Mouse (Mus musculus) gastrocnemius, adult 2 months (tissue): ENCODE measurements around the gene Pxn. TPM values are rescaled to one million over a fixed set of nuclear protein-coding genes. Genes with fewer than 3 reads are reported as not detected.
"Not testable (repeated sequence)": the region's sequence is repeated elsewhere in the genome, so short reads cannot be mapped to it uniquely, and the experiment has no call there.

Experiments used
- DNase-seq: peaks from one replicate; pipeline ENCODE4 v3.0.0; 2022
- H3K27ac ChIP-seq: fragments of 200-600 bp; 2 replicates; pipeline ENCODE4 v1.8.1; 2022; ENCODE audit warnings: mild to moderate bottlenecking
- H3K4me3 ChIP-seq: fragments of 200-600 bp; 2 replicates; pipeline ENCODE4 v1.8.1; 2022; ENCODE audit warnings: mild to moderate bottlenecking, moderate library complexity
- CTCF ChIP-seq: fragments of 200-600 bp; IDR thresholded peaks from 2 replicates; pipeline ENCODE4 v1.8.1; 2022; ENCODE audit warnings: antibody characterized with exemption, mild to moderate bottlenecking, moderate library complexity
- intact Hi-C: fragments of 180-260 bp; cut with DNase I; formaldehyde crosslinking; loops from one replicate; pipeline ENCODE4 v1.15.1; 2025
- microRNA-seq: library from miRNA; unstranded; fragments of <30 nt; microRNA quantifications from one replicate; pipeline ENCODE4 v1.2.0, GENCODE M21; 2021
- total RNA-seq, 2 experiments: library from RNA; stranded (reverse); gene quantifications; 2 replicates each; pipeline ENCODE4 v1.2.3; 2021

The Pxn gene
- total RNA-seq, 2 experiments from 2014 or later = 79.2 to 95.2 TPM

DNA sequence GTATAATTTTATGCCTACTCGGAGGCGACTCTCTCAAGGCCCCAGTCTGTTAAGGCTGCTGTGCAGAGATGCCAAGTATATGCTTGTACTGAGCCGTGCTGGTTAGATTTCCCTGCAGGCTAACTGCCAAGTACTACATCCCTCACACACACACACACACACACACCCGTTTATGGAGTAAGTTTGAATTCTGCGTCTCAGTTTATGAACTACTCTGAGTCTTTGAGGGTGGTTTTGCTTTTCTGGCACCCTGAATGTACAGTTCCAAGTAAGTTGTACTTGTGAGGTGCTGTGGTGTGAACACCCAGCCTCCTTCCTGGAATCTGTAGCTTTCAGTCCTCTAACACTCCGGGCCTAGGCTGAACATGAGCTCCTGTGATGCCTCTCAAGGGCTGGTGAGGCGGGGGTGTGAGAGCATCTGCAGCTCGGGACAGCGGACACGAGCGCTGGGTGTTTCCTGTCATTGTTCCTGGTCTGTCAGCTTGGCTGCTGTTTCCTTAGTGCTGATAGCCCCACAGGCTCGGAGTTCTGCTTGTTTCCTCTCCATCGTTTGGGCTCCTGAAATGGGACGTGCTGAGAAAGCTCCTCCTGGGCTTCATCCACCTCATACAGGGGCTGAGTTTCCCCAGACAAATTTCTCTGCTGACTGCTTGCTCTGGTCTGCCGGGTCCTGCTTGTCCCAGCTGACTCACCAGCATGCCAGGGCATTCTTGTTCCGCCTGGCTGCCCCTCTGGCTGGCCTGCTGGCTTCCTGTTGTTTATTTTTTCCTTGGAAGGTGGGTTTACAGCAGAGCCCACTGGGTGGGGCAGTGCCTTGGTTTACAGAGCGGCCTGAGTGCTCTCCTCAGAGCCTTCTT lies 66.4 kb downstream of the Pxn start:
- Histone ChIP-seq H3K27ac (peak overlapping the region; percentile 82), H3K4me3 (peak overlapping the region; percentile 48)
- DNase-seq = no peak
- TF ChIP-seq CTCF = no peak
- intact Hi-C loops = loop anchor here (5.0 kb wide), 1 partner anchor 39 kb away; no protein-coding TSS in a partner anchor

DNA sequence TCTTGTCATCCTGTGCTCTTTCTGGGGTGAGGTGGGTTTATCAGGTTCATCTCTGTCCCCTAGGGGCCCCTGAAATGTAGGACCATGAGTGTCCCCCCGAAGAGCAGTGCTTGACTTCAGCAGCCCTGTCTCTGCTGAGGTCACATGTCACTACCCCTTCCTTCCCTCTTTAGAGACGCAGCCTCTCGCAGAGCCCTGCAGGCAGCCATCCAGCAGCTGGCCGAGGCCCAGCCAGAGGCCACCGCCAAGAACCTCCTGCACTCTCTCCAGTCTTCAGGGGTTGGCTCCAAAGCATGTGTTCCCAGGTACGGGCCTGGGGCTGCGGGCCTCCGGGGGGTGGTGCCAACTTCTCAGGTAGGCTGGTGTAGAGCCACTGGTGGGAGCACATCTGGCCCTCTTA lies 68.5 kb downstream of the Pxn start:
- H3K27ac ChIP-seq = no peak overlapping the region; the same call in 1 of the 2 replicates
- H3K4me3 ChIP-seq = no peak overlapping the region
- intact Hi-C loops = loop anchor here (5.0 kb wide), 1 partner anchor 37 kb away; no protein-coding TSS in a partner anchor
- no peak for TF ChIP-seq CTCF
- peak; percentile 80 for DNase-seq

DNA sequence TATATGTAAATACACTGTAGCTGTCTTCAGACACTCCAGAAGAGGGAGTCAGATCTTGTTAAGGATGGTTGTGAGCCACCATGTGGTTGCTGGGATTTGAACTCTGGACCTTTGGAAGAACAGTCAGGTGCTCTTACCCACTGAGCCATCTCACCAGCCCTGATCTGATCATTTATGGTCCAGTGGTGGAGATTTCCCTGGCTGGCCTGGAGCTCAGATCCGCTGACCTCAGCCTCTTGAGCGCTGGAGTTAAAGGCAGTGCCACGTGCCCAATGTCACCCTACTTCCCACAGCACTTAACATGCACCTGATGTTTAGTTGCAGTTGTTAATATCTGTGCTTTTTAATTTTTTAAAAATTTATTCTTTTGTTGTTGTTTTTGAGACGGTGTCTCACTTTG lies 71.2 kb downstream of the Pxn start:
- intact Hi-C loops, H3K27ac ChIP-seq, DNase-seq, H3K4me3 ChIP-seq: not testable (repeated sequence)

DNA sequence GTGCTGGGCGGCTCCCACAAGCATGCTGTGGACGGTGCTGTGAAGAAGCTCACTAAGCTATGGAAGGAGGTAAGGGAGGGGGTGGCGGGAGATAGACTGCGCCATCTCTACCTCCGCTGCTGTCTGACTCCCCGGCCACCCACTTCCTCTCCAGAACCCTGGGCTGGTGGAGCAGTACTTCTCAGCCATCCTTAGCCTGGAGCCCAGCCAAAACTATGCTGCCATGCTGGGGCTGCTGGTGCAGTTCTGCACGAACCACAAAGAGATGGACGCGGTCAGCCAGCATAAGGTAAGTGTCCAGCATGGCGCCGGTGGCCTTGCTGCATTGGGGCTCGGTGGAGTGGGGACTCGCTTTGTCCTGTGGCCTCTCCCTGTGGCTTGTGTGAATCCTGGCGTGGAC lies 72.4 kb downstream of the Pxn start:
- intact Hi-C loops = no loop called here
- DNase-seq = no peak
- TF ChIP-seq CTCF = no peak
- Histone ChIP-seq H3K27ac (no peak overlapping the region), H3K4me3 (no peak overlapping the region)

DNA sequence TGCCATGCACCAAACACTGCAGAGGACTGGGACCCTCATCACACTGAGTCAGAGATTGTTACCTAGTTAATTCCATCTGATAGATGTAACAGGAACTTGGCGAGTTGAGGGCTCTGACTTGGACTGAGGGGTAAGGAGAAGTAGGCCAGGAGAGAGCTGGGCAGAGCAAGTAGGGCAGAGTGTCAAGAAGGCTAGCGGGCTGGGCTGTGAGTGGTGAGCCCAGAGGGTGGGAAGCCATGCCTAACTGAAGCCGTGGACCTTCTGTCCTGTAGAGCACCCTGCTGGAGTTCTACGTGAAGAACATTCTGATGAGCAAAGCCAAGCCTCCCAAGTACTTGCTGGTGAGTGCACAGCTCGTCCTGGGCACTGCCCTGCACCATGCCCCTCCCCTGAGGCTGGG lies 72.9 kb downstream of the Pxn start:
- TF ChIP-seq CTCF = no peak
- no peak overlapping the region for H3K27ac ChIP-seq
- no peak for DNase-seq
- intact Hi-C loops = no loop called here
- H3K4me3 ChIP-seq = no peak overlapping the region

DNA sequence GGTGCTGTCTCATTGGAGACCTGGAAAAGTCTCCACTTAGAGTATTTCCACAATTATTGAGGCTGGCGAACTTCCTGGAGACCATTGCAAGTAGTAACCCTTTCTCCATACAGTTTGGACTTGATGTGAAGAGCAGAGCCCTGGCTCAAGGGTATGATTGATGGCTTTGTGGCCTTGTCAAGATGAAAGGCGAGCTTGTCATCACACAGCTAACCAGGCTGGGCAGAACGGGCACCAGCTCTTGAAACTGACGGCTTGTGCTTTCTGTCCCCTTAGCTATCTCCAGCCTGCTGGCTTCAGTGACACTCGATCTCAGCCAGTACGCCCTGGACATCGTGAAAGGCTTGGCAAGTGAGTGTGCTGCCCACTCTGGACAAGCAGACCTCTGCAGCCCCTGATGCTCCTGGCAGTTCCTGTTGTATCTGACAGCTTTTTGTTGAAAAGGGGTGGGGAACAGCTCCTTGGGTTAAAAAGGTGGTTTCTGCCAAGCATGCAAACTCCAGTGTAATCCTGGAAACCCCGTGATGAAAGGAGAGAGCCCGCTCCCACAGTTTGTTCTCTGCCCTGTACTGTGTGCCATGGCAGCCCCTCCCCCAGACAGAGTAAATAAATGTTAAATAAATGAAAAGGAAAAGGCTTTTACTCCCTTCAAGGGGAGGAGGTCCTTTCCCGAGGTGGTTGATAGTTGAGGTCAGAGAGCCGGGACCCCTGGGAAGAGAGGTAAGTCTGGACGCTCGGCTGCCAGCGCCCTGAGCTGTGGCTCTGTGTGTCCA lies 73.9 kb downstream of the Pxn start:
- no peak for TF ChIP-seq CTCF
- intact Hi-C loops = no loop called here
- no peak overlapping the region for H3K4me3 ChIP-seq
- no peak overlapping the region for H3K27ac ChIP-seq
- DNase-seq = no peak

DNA sequence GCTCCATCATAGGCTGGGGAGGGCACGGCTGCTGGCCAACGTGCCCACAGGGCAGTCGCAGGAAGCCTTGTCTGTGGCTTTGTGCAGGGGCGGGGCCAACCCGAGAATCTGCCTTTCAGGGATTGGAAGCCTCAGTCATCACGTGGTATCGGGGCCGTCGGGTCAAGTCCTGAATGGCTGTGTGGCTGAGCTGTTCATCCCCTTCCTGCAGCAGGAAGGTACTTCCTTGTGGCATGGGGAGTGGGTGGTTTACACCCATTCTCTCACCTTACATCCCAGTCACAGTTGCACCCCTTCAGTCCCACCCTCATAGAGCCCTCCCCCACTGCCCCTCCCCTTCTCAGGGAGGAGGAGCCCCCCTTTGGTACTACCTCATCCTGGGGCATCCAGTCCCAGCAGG lies 75.2 kb downstream of the Pxn start:
- H3K4me3 ChIP-seq = no peak overlapping the region
- TF ChIP-seq CTCF = no peak
- intact Hi-C loops = no loop called here
- DNase-seq = no peak
- H3K27ac ChIP-seq = no peak overlapping the region

DNA sequence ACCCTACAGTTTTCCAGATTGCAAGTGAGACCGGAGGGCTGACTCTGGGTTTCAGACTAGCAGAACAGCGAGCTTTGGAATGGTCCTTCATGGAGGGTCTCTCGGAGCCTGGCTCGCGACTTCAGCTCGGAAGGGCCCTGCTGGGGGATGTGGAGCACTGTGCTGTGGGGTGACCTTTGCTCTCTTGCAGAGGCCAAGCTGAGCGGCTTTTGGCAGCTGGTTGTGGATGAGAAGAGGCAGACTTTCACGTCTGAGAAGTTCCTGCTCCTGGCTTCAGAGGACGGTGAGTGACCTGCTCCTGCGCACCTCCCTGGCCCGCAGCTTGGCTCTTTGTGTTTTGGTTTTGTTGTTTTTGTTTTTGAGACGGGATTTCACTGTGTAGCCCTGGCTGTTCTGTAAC lies 79.1 kb downstream of the Pxn start:
- DNase-seq = no peak
- no peak overlapping the region for H3K4me3 ChIP-seq
- intact Hi-C loops = no loop called here
- TF ChIP-seq CTCF = no peak
- H3K27ac ChIP-seq = no peak overlapping the region

DNA sequence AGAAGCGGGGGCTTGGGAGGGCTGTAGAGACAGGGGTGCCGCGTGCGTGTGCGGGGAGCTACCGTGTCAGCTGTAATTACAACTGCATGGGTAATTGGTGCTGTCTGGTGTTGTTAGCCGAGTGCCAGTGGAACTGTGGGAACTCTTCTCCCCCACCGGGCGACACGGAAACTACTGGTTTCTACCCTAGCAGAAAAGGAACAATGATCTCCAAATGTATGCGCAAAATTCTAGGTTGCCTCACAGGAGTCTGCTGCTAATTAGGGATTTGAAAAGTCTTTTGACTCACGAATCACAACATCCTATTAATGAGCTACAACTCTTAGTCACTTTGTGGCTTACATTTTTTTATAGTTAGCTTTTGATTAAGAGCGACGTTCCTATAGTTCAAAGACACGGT lies 79.7 kb downstream of the Pxn start:
- H3K4me3 ChIP-seq = no peak overlapping the region
- intact Hi-C loops = no loop called here
- TF ChIP-seq CTCF = no peak
- H3K27ac ChIP-seq = no peak overlapping the region
- no peak for DNase-seq

DNA sequence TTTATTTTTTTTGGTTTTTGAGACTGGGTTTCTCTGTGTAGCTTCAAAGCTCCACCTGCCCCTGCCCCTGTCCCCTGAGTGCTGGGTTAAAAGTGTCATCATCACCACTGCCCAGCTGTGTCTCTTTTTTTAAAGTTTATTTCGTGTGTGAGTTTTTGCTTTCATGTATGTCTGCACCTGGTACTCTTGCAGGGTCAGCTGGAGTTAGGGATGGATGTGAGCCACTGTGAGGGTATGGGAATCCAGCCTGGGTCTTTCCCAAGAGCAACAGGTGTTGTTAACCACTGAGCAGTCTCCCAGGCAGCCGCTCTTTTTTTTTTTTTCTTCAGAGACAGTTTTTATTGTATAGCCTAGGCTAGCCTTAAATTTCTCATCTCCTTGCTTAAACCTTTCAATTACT lies 80.3 kb downstream of the Pxn start:
- intact Hi-C loops = no loop called here
- Histone ChIP-seq H3K4me3 (no peak overlapping the region), H3K27ac (no peak overlapping the region)
- no peak for TF ChIP-seq CTCF
- no peak for DNase-seq

DNA sequence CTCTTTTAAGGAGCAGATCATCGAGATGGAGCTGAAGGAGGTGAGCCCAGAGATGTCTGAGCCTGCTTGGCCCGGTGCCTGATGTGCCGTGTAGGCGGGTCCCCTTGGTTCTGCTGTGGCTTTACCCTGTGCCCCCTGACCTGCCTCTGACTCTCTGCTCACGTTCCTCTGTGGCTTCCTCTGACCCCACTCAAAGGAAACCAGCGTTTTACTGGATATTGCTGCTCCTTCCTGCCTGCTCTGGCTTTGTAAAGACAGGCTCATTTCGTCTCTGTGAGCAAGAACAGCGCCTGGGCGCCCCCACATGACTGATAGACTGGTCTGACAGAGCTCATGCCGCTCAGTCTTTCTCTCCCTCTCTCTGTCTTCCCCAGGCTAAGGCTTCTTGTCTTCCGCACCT lies 84.6 kb downstream of the Pxn start:
- intact Hi-C loops = no loop called here
- no peak overlapping the region for H3K27ac ChIP-seq

DNA sequence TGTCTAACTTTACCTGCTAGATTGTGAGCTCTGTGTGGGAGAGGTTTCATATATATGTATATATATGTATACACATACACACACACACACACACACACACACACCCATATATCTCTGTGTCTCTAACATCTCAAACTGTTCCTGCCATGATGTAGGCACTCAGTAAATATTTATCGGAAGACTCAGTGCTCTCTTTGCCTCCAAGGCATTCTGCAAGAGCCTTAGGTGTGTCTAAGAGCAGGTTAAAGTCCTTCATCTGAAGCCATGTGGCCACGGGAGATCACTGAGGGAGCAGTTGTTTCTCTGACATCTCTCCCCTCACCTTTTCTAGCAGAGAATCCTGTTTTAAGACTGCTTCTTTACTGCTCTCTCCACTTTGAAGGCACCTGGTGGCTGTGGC lies 85.0 kb downstream of the Pxn start:
- Histone ChIP-seq H3K27ac (no peak overlapping the region), H3K4me3 (no peak overlapping the region)
- intact Hi-C loops = no loop called here
- TF ChIP-seq CTCF = no peak
- no peak for DNase-seq

More for the DNA sequence above, 84.6 kb downstream of the Pxn start:
- no peak for DNase-seq
- no peak overlapping the region for H3K4me3 ChIP-seq
- TF ChIP-seq CTCF = no peak

DNA sequence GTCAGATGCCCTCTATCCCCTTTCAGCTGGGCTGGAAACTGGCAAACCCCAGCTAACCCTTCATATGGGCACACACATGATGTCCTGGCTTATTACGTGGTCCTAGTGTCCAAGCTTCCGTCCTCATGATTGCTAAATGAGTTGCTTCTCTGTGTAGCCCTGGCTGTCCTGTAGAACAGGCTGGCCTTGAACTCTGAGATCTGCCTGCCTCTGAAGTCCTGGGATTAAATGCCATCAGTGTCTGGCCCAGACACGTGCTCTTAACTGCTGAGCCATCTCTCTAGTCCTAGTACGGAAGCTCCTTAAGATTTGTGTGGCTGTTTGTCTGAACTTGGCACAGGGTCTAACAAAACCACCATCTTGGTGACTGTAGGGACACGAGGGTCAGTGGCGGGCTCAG lies 97.1 kb downstream of the Pxn start:
- TF ChIP-seq CTCF = no peak
- intact Hi-C loops = no loop called here
- Histone ChIP-seq H3K4me3 (no peak overlapping the region), H3K27ac (no peak overlapping the region)
- no peak for DNase-seq

Small RNAs within 50 kb of the gene (microRNA-seq; reads per million reads assigned to microRNA genes)
- not detected for gene Mir7029

Other genes with a start within 250 kb of the Pxn start
- 100 to 1,000 TPM; 269 to 274 TPM for gene Rnf10, start 233.8 kb upstream of the Pxn start, total RNA-seq
- 100 to 1,000 TPM in 1 of 2 experiments, 10 to 100 TPM in 1; 63.8 to 112 TPM for gene Coq5, start 227.0 kb upstream of the Pxn start, total RNA-seq
- gene Dynll1, start 205.7 kb upstream of the Pxn start, total RNA-seq = 100 to 1,000 TPM in 1 of 2 experiments, 10 to 100 TPM in 1; 48.4 to 115 TPM
- 10 to 100 TPM in 1 of 2 experiments, 1 to 10 TPM in 1; 9.3 to 12.1 TPM for gene Srsf9, start 179.5 kb upstream of the Pxn start, total RNA-seq
- gene Gatc, start 165.5 kb upstream of the Pxn start, total RNA-seq = 10 to 100 TPM; 22.2 to 28.0 TPM
- gene Triap1, start 165.5 kb upstream of the Pxn start, total RNA-seq = 10 to 100 TPM; 19.1 to 20.3 TPM
- 10 to 100 TPM; 38.7 to 60.9 TPM for gene Cox6a1, start 157.7 kb upstream of the Pxn start, total RNA-seq
- gene Msi1, start 77.1 kb upstream of the Pxn start, total RNA-seq = under 1 TPM in 1 of 2 experiments, not detected in 1; 0.61 TPM
- gene Pla2g1b, start 40.4 kb upstream of the Pxn start, total RNA-seq = not detected
- 10 to 100 TPM; 10.9 to 17.3 TPM for gene Sirt4, start 22.0 kb upstream of the Pxn start, total RNA-seq
- 100 to 1,000 TPM; 567 to 689 TPM for gene Rplp0, start 52.8 kb downstream of the Pxn start, total RNA-seq
- gene Gcn1l1, start 58.6 kb downstream of the Pxn start, total RNA-seq = 10 to 100 TPM; 31.3 to 31.9 TPM
- 10 to 100 TPM; 38.5 to 39.6 TPM for gene Rab35, start 125.2 kb downstream of the Pxn start, total RNA-seq
- gene Bicdl1, start 224.9 kb downstream of the Pxn start, total RNA-seq = 1 to 10 TPM; 2.3 to 2.4 TPM